Mouse (Mus musculus): ENCODE measurements around the gene Aknad1.

Gene Aknad1

DNA sequence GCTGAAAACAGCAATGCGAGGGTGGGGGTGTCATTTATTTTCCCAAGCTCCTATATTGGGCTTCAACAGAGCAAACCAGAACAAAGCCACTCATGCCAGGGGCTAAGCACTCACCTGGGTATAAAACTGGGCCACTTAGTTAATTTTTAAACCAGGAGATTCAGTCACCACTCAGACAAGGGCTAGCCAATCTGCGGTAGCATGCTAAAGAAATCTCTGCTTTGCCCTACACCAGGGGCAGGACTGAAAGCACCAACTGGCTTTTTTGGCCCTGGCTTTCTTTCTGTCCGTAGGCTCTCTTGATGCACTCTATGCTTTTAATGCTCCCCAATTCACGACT lies 49.0 kb downstream of the Aknad1 start:
- no peak for DNase-seq

DNA sequence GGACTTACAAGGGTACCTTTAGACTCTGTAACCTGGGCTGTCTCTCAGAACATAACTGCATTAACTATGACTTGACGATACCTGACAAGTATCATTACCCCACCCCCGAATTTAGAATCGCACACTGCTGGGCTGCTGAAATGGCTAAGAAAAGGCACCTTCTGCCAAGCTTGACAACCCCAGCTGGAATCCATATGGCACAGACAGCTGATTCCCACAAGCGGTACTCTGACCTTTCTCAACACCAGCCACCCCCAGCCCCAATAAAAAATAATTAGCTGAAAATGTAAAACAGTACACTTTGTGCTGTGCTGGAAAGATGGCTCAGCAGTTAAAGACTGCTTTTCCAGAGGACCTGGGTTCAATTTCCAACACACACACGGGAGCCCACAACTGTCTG lies 49.8 kb downstream of the Aknad1 start:
- DNase-seq, result no peak

DNA sequence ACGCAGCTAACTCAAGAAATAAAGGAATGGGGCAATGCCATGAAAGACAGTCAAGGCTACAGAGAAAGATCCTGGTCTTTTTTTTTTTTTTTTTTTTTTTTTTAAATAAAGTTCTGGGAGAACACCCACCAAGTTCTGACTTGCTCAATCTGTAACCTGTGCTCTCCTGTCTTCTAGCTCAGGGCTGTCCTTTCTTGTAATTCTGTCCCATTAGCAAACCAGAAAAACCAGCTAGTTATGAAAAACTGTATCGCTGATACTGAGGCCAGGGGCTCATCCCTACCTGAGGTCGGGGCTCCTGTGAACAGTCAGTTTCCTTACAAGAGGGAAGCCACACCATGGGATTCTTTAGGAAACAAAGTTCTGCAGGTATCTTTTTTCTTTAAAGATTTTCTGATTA lies 51.0 kb downstream of the Aknad1 start:
- no peak for DNase-seq

DNA sequence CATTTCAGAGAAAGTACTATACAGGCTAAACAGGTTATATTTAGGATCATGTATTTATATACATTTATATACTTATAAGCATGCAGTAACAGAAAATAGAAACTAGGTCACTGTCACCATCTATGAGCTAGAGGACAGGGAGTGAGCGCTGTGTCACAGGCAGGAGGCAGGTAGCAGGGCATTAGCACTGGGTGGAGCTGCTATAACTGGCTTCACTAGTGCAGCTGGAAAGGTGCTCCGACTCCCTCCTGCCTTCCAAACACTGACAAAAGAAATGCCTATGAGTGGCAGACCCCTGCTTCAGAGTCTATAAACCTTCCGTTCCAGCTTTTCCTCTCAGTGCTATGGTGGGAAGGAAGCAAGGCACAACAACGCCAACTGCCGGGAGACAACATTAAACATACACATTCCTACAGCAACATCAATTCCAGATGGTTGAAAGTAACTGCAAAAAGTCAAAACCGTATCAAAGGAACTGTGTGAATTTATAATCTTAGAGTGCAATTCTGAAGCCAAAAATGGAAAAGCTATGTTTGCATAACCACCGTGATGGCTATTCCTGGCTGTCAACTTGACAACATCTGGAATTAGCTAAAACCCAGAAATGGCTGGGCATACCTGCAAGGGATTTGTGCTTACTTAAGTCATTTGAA lies 51.7 kb downstream of the Aknad1 start:
- no peak for DNase-seq

DNA sequence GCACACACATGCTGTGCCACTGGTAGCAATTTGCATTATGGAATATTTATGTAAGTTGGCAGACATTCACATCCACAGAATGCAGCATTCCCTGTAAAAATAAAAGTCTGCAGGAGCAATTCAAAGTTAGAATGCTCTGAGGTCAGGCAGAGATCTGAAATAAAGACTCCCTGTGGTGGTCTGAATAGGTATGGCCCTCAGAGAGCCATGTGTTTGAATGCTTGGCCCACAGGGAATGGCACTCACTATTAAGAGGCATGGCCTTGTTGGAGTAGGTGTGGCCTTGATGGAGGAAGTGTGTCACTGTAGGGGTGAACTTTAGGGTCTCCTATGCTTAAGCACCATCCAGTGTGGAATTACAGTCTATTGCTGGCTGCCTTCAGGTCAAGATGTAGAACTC lies 53.0 kb downstream of the Aknad1 start:
- DNase-seq, result no peak

DNA sequence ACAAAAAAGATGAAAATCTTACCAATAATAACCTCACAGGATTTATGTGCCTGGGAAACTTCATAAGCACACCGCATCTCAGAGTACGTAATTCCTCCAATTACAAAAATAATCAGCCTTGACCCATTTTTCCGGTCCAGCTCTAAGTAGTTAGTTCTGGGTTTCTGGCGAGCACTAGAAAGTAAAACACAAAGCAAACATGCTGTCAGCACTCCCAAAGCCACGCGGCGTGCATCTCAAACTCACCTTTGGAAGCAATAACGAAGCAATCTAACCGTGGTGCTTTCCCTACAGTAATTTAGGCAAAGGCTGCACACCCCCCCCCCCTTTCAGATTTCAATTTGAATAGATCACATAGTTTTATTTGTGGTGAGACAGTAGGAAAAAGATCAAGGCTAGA lies 55.3 kb downstream of the Aknad1 start:
- no peak for DNase-seq

DNA sequence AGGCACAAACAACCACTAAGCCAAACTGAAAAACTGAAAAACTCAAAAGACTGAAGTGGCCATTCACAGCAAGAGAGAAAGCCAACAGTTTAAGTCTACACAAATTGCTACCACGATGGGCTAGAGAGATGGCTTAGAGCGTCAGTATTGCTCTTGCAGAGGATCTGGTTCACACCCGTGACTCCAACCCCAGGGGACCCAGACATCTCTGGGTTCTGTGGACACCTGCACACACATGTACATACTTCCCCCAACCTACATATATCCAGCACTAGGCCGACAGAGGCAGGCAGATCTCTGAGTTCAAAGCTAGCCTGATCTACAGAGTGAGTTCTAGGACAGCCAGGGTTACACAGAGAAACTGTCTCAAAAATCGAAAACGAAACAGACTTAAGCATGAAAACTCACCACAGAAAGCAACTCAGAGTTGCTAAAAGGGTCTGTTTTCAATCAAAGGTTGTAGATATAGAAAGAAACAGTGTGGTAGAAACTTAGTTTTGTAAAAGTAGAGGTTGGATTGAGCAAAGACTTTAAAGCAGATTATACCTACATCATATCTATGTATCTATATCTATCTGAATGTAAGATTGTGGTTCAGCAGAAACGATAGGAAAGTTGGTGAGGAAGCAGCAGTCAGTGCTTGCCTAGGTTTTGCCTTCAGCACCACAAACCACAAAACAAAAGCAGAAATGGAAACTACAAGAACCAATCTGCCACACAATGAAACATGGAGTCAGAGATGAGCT lies 56.3 kb downstream of the Aknad1 start:
- no peak for DNase-seq

DNA sequence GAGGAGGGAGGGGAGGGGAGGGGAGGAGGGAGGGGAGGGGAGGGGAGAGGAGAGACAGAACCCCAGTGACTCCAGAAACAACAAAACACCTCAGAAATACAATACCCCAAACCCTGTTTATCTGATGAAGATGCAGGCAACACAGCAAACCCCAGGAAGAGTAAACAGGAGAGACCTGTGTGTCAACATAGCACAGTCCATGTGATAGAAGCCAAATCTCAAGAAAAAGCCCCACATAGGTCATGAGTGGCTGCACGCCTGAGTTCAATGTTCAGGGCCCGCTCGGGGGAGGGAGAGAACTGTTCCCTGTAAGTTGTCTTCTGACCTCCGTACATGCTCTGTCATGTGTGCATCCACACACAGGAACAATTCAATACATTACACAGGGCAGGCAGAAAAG lies 56.9 kb downstream of the Aknad1 start:
- no peak for DNase-seq

DNA sequence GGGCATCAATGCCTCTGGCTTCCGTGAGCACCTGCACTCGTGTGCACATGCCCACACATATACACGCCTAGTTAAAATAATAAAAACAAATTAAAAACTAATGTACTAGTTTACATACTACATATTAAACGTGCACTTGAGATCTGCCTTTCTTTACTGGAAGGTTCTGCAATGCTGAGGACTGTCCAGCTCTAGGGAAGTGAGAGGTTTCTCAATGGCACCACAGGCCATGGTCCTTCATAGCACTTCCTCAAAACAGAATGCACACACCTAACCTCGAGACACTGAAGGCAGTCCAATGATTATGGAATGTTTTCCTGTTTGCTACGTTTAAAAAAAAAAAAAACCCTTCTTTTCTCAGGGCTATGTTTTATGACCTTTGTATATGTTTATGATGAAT lies 58.3 kb downstream of the Aknad1 start:
- no peak for DNase-seq

DNA sequence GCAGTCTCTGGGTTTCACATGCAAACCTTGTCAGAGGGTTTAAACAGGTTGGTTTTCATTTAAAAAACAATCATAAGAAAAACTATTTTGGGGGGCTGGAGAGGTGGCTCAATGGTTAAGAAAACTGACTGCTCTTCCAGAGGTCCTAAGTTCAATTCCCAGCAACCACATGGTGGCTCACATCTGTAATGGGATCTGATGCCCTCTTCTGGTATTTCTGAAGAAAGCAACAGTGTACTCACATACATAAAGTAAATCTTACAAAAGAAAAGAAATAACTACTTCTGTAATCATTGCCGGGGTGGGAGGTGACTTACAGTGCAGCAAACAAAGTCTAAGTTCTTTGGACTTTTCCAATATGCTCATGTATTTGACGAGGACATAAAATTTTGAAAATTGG lies 58.9 kb downstream of the Aknad1 start:
- no peak for DNase-seq

DNA sequence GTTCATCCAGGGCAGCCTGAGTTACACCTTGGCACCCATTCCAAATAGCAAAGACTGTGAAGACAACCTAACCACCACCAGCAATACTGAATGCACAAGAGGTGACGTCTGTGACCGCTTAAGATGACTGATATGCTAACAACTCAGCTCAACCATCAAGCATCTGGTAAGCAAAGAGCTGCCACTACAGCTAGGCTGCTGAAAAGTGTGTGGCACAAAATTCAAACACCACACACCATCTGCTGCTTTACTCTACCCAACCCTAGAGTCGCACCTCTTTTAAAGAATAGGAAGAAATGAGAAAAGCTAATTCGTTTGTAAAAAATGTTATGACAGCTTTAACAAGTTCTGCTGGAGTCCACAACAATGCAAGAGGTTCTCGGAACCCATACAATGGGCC lies 66.2 kb downstream of the Aknad1 start:
- no peak for DNase-seq

DNA sequence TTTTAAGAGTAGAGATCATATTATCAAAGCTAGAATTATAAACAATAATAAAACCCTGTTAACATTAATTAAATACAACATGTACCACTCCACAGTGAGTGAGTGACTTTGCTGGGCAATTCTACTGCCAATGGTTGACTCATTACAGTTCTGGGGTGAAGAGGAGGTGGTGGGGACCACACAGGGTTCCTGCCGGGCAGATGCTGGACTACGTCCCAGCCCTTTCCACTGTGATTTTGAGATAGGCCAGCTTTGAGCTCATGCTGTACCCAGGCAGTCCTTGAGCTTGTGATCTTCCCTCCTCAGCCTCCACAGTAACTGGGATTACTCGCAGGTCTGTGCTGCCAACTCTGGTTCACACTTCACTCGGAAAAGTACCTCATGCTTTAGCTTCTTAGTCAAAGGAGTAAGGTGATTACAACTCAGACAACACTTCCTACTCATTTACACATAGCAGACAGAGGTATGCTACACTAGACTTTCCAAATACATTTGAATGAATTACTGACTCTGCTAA lies 71.3 kb downstream of the Aknad1 start:
- DNase-seq, result no peak

DNA sequence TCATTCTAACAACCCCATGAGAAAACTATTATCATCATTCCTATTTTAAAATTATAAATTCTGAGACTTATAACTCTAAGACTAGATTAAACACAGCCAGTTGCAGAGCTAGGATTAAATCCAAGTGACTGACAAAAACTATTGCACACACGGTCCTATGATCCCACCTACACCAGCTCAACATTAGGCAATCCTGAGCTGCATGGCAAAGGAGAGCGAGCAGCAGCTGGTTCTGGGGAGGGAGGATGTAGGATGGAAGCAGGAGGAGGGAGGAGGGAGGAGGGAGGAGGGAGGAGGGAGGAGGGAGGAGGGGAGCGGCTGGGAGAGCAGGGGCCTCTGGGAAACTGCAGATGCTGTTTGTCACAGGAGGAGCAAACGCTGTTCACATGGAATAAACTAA lies 76.2 kb downstream of the Aknad1 start:
- no peak for DNase-seq

DNA sequence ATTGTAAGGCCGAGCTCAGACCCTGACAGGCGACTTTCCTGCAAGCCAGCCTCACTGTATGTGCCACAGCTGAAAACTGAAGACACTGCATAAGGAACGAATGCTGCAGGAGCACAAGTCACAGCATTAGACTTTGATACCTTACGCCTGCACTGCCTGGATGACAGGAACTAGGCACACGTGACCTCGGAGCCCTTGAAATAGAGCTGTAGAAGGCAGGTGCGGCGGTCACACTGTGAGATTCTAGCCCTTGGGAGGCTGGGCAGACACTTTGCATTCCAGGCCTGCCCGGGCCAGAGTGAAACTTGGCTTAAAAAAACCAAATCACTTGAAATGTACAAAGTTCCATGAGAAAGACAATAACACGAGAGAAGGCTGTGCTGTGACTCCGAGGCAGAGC lies 91.0 kb downstream of the Aknad1 start:
- no peak for DNase-seq

DNA sequence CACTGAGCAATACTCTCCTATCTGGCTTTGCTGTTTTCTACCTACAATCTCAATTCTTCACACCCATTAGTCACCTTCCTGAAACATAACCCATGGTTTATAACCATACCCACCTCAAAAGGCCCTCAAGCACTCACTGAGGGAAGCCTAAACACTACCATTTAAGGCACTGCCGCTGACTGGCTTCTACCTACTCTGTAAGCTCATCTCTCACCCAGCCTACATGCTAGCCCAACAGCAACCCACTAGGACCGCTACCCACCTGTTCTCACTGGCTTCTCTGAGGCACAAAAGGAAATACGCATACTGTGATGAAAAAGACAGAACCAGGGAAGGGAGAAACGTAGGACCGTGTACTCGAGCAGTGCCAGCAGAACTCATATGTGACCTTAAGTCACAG lies 92.3 kb downstream of the Aknad1 start:
- DNase-seq, result no peak

All from cerebellum, postnatal 14 days (tissue).